Mouse (Mus musculus): ENCODE results near the gene Fam107b. TPM values are rescaled to one million over a fixed set of nuclear protein-coding genes. Genes with fewer than 3 reads are reported as not detected.

The Fam107b gene
- polyA plus RNA-seq, 1 experiment from 2014 or later: 38.1 TPM

- Histone ChIP-seq H3K27me3 (no peaks in the 10 kb centered on the region), H3K36me3 (no peaks in the 10 kb centered on the region), H3K9ac (no peak overlapping the region), H3K27ac (no peak overlapping the region), H3K9me3 (no peaks in the 10 kb centered on the region), H3K4me3 (no peak overlapping the region), H3K4me1 (peaks cover 21% of the 10 kb centered on the region), H3K4me2 (no peak overlapping the region)
- ATAC-seq (ENCODE audit: insufficient number of reproducible peaks, low FRiP score, low TSS enrichment, low read depth): no peak
- 83% methylated on average over 14 of the region's 14 CpGs for WGBS
These were observed 161.2 kb downstream of the Fam107b start for GRCm38 (mm10) chr2:3731316-3732015.

DNA sequence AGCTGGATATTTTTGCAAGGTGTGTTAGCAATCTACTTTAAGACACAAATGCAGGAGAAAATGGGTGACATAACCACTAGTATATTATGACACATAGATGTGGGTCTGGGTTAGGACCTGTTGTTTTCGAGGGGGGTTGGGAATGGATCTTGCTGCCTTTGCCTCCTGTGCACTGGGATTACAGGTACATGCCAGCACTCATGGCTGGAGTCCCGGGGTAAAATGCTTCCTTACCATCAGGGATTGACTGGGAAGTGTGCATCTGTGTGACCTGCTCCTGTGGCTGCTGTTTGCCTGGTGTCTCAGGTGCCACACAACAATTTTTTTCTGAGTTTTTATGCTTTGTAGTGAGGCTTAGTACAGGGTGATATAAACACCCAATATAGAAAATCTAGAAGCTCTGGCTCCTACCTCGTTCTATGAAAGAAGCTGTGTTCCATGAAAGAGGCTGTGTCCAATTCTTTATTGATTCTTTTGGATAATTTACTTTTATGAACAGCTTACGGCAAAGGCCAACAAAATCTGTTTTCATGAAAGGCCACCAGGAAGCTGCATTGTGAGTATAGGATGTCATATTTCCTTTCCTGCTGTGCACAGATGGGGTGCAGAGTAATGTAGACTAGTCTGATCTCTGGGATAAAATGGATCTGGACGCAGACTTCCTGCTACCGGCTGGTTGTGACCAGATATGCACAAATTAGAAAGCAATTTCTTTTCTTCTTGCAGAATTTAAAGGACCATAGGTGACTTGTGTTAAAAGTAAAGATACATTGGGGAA is 167.8 kb downstream of the Fam107b start:
- Histone ChIP-seq H3K36me3 (no peaks in the 10 kb centered on the region), H3K4me1 (peaks cover 38% of the 10 kb centered on the region), H3K27me3 (no peaks in the 10 kb centered on the region), H3K9me3 (no peaks in the 10 kb centered on the region), H3K4me3 (no peak overlapping the region), H3K9ac (no peak overlapping the region), H3K27ac (no peak overlapping the region), H3K4me2 (no peak overlapping the region)
- ATAC-seq (ENCODE audit: insufficient number of reproducible peaks, low FRiP score, low TSS enrichment, low read depth): no peak
- WGBS: 30% methylated on average over 6 of the region's 6 CpGs

DNA sequence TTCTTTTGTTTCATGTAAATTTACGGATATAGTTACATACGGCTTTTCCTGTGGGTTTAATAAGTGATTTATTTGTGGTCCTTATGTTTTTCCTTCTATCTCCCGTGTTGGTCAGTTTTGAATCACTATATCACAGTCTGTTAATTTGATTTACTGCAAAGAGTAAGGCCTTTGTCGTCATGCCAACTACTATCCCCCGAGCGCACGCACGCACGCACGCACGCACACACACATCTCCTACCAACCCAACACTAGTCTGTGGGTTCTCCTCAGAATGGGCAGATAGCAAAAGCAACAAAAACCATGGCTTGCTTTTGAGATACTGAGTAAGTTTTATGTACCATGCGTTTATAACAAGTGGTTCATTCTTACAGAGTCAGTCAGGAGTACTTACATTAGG is 168.4 kb downstream of the Fam107b start:
- Histone ChIP-seq H3K27me3 (no peaks in the 10 kb centered on the region), H3K4me2 (no peak overlapping the region), H3K9ac (no peak overlapping the region), H3K4me3 (no peak overlapping the region), H3K27ac (no peak overlapping the region), H3K36me3 (no peaks in the 10 kb centered on the region), H3K9me3 (no peaks in the 10 kb centered on the region), H3K4me1 (peaks cover 38% of the 10 kb centered on the region)
- no peak for ATAC-seq (ENCODE audit: insufficient number of reproducible peaks, low FRiP score, low TSS enrichment, low read depth)
- 59% methylated on average over 12 of the region's 12 CpGs for WGBS

DNA sequence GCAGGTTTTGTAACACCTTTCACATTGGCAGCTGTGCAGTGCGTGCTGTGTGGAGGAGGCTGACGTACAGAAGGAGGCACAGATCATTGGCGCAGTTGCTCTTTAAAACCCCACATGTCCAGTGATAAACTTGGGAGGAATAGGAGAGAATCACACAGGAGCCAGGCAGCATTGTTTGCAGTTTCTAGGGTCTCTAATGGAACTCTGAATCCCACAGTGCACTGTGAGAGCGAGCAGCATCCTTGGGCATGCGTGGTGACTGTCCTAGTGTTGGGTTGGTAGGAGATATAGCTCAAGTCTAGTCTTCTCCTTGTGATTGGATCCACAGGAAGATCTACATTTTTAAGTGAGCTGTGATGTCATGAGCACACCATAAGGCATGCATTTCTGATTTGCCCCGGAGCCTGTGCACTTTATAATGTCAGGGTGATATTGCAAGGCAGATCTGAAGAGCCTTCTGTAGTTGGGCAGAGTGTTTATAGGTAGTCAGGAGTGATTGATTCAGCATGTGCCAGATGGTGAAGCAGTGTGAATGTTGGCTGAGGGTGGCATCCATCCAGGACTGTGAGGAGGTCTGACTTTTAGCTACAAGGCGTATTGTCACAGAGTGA is 169.2 kb downstream of the Fam107b start:
- ATAC-seq (ENCODE audit: insufficient number of reproducible peaks, low FRiP score, low TSS enrichment, low read depth): no peak
- Histone ChIP-seq H3K4me1 (peaks cover 38% of the 10 kb centered on the region), H3K36me3 (no peaks in the 10 kb centered on the region), H3K9ac (no peak overlapping the region), H3K27me3 (no peaks in the 10 kb centered on the region), H3K9me3 (no peaks in the 10 kb centered on the region), H3K27ac (no peak overlapping the region), H3K4me2 (no peak overlapping the region), H3K4me3 (no peak overlapping the region)
- WGBS: 55% methylated on average over 7 of the region's 7 CpGs

- 72% methylated on average over 3 of the region's 3 CpGs for WGBS
- H3K4me1 ChIP-seq: peaks cover 38% of the 10 kb centered on the region
These were observed 170.0 kb downstream of the Fam107b start for GRCm38 (mm10) chr2:3740256-3740655.

GRCm38 (mm10) chr2:3740670-3741069 is 170.4 kb downstream of the Fam107b start:
- Histone ChIP-seq H3K27me3 (no peaks in the 10 kb centered on the region), H3K4me3 (no peak overlapping the region), H3K9ac (no peak overlapping the region), H3K4me1 (peaks cover 38% of the 10 kb centered on the region), H3K27ac (no peak overlapping the region), H3K9me3 (no peaks in the 10 kb centered on the region), H3K4me2 (no peak overlapping the region), H3K36me3 (no peaks in the 10 kb centered on the region)
- 82% methylated on average over 4 of the region's 4 CpGs for WGBS
- no peak for ATAC-seq (ENCODE audit: insufficient number of reproducible peaks, low FRiP score, low TSS enrichment, low read depth)

More at GRCm38 (mm10) chr2:3740256-3740655, 170.0 kb downstream of the Fam107b start:
- no peak overlapping the region for H3K27ac ChIP-seq
- no peaks in the 10 kb centered on the region for H3K9me3 ChIP-seq
- no peaks in the 10 kb centered on the region for H3K27me3 ChIP-seq
- no peak for ATAC-seq (ENCODE audit: insufficient number of reproducible peaks, low FRiP score, low TSS enrichment, low read depth)
- H3K4me2 ChIP-seq: no peak overlapping the region
- no peak overlapping the region for H3K9ac ChIP-seq
- no peaks in the 10 kb centered on the region for H3K36me3 ChIP-seq
- no peak overlapping the region for H3K4me3 ChIP-seq

DNA sequence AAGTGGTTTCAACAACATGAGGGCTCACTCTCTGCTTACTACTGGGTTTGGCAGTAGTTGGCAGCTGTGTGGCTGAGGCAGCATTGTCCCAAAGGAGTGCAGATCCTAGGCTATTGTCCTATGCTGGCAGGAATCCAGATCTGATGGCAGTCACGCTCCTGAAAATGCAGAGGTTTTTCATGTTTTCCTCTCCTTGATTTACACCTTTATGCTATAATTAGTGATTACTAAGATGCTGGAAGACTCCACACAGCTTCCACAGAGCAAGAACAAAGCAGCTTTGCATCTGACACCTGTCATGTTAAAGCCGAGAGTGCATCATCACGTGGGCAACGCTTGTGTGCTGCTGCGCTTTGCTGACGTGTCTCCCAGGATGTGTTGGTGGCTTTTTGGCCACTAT is 172.2 kb downstream of the Fam107b start:
- Histone ChIP-seq H3K9me3 (no peaks in the 10 kb centered on the region), H3K9ac (no peak overlapping the region), H3K27me3 (no peaks in the 10 kb centered on the region), H3K4me2 (no peak overlapping the region), H3K27ac (no peak overlapping the region), H3K4me1 (peaks cover 28% of the 10 kb centered on the region), H3K4me3 (no peak overlapping the region), H3K36me3 (no peaks in the 10 kb centered on the region)
- no peak for ATAC-seq (ENCODE audit: insufficient number of reproducible peaks, low FRiP score, low TSS enrichment, low read depth)
- WGBS: 77% methylated on average over 6 of the region's 6 CpGs

- no peak overlapping the region for H3K9ac ChIP-seq
- H3K27me3 ChIP-seq: no peaks in the 10 kb centered on the region
- no peak overlapping the region for H3K4me3 ChIP-seq
- H3K9me3 ChIP-seq: no peaks in the 10 kb centered on the region
- ATAC-seq (ENCODE audit: insufficient number of reproducible peaks, low FRiP score, low TSS enrichment, low read depth): no peak
- peaks cover 21% of the 10 kb centered on the region for H3K4me1 ChIP-seq
- no peak overlapping the region for H3K27ac ChIP-seq
- no peak overlapping the region for H3K4me2 ChIP-seq
- no peaks in the 10 kb centered on the region for H3K36me3 ChIP-seq
- 82% methylated on average over 3 of the region's 3 CpGs for WGBS
These were observed 174.8 kb downstream of the Fam107b start for GRCm38 (mm10) chr2:3745041-3745440.

DNA sequence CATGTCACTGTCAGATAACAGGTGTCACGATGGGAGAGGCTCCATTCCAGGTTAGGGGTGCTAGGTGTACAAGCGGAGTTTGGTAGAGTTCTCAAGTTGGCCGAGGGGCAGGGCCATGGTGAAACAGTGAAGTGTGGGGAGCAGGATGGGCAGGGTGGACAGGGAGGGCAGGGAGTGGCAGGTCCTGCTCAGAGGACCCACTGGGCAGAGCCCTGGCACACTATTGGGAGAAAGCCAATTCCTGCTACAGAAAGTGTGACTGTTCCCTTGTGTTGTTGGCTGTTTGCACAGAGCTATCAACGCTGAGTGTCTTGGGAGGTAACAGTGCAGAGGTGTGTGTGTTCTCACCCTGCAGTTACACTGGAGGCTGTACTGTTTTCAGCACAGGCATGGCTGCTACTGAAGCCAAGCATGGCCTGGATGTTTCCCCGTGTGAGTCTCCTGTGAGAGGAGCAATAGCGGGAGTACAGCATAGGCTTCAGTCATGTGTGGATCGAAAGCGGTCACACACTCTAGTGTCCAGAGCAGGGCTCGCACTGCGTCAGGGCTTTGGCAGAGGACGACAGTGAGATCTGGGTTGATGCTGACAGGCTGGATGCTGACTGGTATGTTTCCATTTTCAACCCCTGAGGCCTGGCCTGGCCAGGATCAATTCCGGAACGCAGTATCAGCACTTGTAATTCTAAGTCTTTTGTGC is 175.8 kb downstream of the Fam107b start:
- no peaks in the 10 kb centered on the region for H3K9me3 ChIP-seq
- H3K27ac ChIP-seq: no peak overlapping the region
- no peaks in the 10 kb centered on the region for H3K27me3 ChIP-seq
- H3K9ac ChIP-seq: no peak overlapping the region
- H3K4me2 ChIP-seq: no peak overlapping the region
- no peaks in the 10 kb centered on the region for H3K36me3 ChIP-seq
- 79% methylated on average over 13 of the region's 13 CpGs for WGBS
- H3K4me1 ChIP-seq: peaks cover 16% of the 10 kb centered on the region
- H3K4me3 ChIP-seq: no peak overlapping the region
- peak; percentile 19; the same call in 1 of the 2 replicates for ATAC-seq (ENCODE audit: insufficient number of reproducible peaks, low FRiP score, low TSS enrichment, low read depth)

DNA sequence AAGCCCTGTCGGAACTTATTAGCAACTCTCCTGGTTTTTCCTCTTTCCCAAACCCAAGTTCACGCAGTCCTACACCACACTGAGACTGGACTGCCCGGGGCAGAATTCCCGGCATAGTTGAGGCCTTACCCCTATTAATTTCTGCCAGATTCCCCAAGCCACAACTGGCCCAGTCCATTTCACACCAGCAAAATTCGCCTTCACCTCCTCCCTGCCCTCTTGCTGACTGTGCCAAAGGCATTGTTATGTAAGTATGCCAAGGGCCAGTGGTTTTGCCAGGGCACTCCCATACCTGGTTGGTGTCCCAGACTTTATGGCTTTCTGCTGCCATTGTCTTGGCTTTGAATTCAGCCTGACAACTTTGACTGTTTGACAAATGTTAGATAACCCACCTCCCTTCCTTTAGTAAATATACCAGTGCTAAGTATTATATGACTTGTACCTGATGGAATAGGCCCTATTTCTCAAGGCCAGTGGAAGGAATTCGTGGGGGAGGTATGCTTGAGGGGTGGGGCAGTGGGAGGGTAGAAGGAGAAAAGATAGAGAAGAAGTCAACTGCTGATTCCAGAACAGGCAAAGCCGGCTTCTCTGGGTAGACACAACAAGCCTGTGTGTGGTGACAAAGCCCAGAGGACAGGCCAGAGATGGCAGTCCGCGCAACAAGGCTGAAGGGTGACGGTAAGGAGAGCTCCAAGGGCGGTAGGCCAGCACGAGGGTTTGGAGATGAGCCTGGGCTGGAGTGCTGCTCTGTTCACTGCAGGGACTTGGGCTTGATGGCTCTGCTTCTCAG is 178.6 kb downstream of the Fam107b start:
- ATAC-seq (ENCODE audit: insufficient number of reproducible peaks, low FRiP score, low TSS enrichment, low read depth): no peak
- Histone ChIP-seq H3K4me1 (peaks cover 26% of the 10 kb centered on the region), H3K36me3 (no peaks in the 10 kb centered on the region), H3K4me3 (peak overlapping the region; percentile 7; the same call in 1 of the 2 replicates), H3K27me3 (no peaks in the 10 kb centered on the region), H3K9me3 (no peaks in the 10 kb centered on the region), H3K4me2 (0 out of 2 replicates have a peak overlapping the region, but pooled peaks have one; percentile 4), H3K27ac (peak overlapping the region; percentile 50; the same call in 1 of the 2 replicates), H3K9ac (no peak overlapping the region)
- WGBS: 50% methylated on average over 12 of the region's 12 CpGs

DNA sequence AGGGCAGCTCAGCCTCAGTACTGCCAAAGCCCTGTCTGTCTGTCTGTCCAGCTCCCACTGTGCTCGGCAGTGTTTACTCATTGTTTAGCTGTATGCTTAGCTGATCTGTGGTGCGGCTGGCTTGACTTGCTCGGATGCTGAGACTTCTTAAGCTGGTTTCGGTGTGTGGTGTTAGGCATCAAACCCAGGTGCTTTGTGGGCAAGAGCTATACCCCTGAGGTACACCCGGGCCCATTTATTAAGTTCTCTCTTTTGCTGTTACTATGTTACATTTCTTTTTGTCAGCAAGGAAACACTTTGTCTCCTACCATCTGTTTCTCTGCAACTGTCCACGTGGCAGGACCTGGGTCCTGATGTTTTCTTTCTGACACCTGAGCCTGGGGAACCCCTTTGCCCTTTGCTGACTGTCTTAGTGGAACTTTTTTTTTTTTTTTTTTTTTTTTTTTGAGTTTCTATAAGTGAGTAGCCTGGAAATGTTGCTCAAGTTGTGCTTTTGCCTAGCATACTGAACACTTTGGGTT is 179.3 kb downstream of the Fam107b start:
- Histone ChIP-seq H3K9ac (no peak overlapping the region), H3K27me3 (no peaks in the 10 kb centered on the region), H3K36me3 (no peaks in the 10 kb centered on the region), H3K4me2 (0 out of 2 replicates have a peak overlapping the region, but pooled peaks have one; percentile 4), H3K9me3 (no peaks in the 10 kb centered on the region), H3K4me3 (peak overlapping the region; percentile 7; the same call in 1 of the 2 replicates), H3K4me1 (peaks cover 33% of the 10 kb centered on the region), H3K27ac (peak overlapping the region; percentile 28; the same call in 1 of the 2 replicates)
- WGBS: 46% methylated on average over 6 of the region's 6 CpGs
- ATAC-seq (ENCODE audit: insufficient number of reproducible peaks, low FRiP score, low TSS enrichment, low read depth): no peak

All from limb, embryonic 15.5 days (tissue).